Mouse (Mus musculus) MEL (cell line): ENCODE data around the gene Galt.

Source experiments
- CTCF ChIP-seq, 3 experiments: IDR thresholded peaks in 2 of 3; conservative IDR thresholded peaks in 1 of 3; 2 replicates each; pipeline ENCODE4 v1.5.1; 2011 to 2012; ENCODE audit warnings: low read length in 3 of 3, low read depth in 2 of 3, mild to moderate bottlenecking in 2 of 3, improper control_type of control experiment in 1 of 3, inconsistent platforms in 1 of 3, mixed read lengths in 1 of 3, moderate library complexity in 1 of 3; ENCODE audit not compliant: control insufficient read depth in 1 of 3, insufficient read depth in 1 of 3, poor library complexity in 1 of 3, severe bottlenecking in 1 of 3
- E2F4 ChIP-seq: IDR thresholded peaks from 2 replicates; pipeline ENCODE4 v1.6.1; 2011; ENCODE audit warnings: low read depth, low read length, improper control_type of control experiment, borderline replicate concordance
- ETS1 ChIP-seq: IDR thresholded peaks from 2 replicates; pipeline ENCODE4 v1.6.1; 2012; ENCODE audit warnings: low read depth, mild to moderate bottlenecking, inconsistent platforms, low read length, improper control_type of control experiment, moderate library complexity
- UBTF ChIP-seq: IDR thresholded peaks from 2 replicates; pipeline ENCODE4 v1.6.1; 2012; ENCODE audit warnings: low read depth, mild to moderate bottlenecking, inconsistent platforms, low read length, improper control_type of control experiment, moderate library complexity, borderline replicate concordance; ENCODE audit not compliant: insufficient read depth

DNA sequence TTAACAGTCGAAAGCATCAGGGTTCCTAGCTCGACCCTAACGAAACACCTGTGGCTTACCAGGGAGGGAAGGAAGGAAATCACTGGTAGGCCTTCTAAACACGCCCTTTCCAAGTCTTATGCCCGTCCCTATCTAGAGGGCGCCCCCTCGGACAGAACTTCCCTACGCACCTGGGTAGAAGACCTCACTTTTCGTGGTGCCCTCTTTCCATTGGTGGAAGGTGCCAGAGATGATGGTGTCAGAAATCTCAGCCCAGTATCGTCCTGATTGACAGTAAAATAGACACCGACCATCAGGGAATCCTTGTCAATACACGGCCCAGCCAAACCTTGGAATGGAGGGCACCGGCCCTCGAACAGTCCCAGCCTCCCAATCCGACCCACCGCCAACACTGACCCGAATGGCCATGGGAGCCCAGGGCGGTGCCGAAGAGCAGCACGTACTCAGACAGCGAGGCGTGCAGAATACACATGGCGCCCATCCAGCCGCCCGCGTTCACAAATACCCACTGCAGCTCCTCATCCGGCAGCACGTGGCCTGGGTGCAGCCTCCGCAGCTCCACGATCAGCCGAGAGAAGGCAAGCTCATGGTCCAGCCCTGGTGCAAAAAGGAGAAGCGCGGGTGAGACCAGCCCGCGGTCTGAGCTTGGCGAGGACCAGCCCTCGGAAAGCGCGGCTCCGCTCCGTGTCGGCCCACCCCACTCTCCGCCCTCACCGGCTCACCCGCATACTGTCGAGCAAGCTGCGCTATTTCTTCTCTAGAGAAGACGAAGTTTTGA lies 14.5 kb upstream of the Galt start:
- TF ChIP-seq E2F4 (no peak), UBTF (no peak), ETS1 (no peak), CTCF (IDR thresholded peaks at IDR 0.05 in 2 of 3, conservative IDR thresholded peaks at IDR 0.05 in 1 of 3; ENCODE audit: control insufficient read depth in 1 of 3, insufficient read depth in 1 of 3, low read depth in 2 of 3, low read length in 3 of 3, poor library complexity in 1 of 3, severe bottlenecking in 1 of 3) (peak in 2 of 3 experiments; percentile 19 to 29; a peak in 3 of 6 replicates)
